Mouse (Mus musculus) intestine, embryonic 16.5 days (tissue): ENCODE data around the gene Cenpx. TPM values are rescaled to one million over a fixed set of nuclear protein-coding genes. Genes with fewer than 3 reads are reported as not detected.

Source experiments
- ATAC-seq: fragments of 200-750 bp; cut with Nextera tagmentation; 2 replicates; pipeline ENCODE4 v1.8.0; 2017; ENCODE audit warnings: moderate TSS enrichment, moderate library complexity
- H3K27ac ChIP-seq: fragments of 300-500 bp; sonication (generic); 2 replicates; pipeline ENCODE4 v1.5.1; 2014; ENCODE audit warnings: mild to moderate bottlenecking, low read length
- H3K27me3 ChIP-seq: fragments of 300-500 bp; sonication (generic); replicated peaks from 2 replicates; pipeline ENCODE4 v1.6.1; 2014; ENCODE audit warnings: low read length, control low read depth, mixed read lengths; ENCODE audit not compliant: control insufficient read depth, insufficient read depth
- H3K36me3 ChIP-seq: fragments of 300-500 bp; sonication (generic); 2 replicates; pipeline ENCODE4 v1.6.1; 2014; ENCODE audit warnings: low read length, control low read depth; ENCODE audit not compliant: control insufficient read depth, insufficient read depth
- H3K4me1 ChIP-seq: fragments of 300-500 bp; sonication (generic); 2 replicates; pipeline ENCODE4 v1.6.1; 2014; ENCODE audit warnings: low read length, control low read depth, mixed read lengths; ENCODE audit not compliant: control insufficient read depth, insufficient read depth
- H3K4me2 ChIP-seq: fragments of 300-500 bp; sonication (generic); 2 replicates; pipeline ENCODE4 v1.6.1; 2014; ENCODE audit warnings: low read depth, low read length, control low read depth
- H3K4me3 ChIP-seq: fragments of 300-500 bp; sonication (generic); 2 replicates; pipeline ENCODE4 v1.5.1; 2014; ENCODE audit warnings: mild to moderate bottlenecking, low read length
- H3K9ac ChIP-seq: fragments of 300-500 bp; sonication (generic); 2 replicates; pipeline ENCODE4 v1.6.1; 2014; ENCODE audit warnings: low read depth, low read length
- H3K9me3 ChIP-seq: fragments of 300-500 bp; sonication (generic); 2 replicates; pipeline ENCODE4 v1.6.1; 2016; ENCODE audit warnings: low read length, control low read depth; ENCODE audit not compliant: control insufficient read depth
- WGBS: fragments of 180-500 bp; shearing (Covaris S2); extraction: QIAGEN DNeasy Blood & Tissue Kit; methylation state at CpG from one replicate; pipeline ENCODE4 v1.1.7; 2014; 5-methylcytosine and 5-hydroxymethylcytosine counted together
- polyA plus RNA-seq: library from polyadenylated mRNA; unstranded; fragments of >200 nt; fragmentation: Nextera tagmentation; extraction: Ambion mirVana; gene quantifications from 2 replicates; pipeline ENCODE4 v1.2.1, GENCODE M21; 2015

The Cenpx gene
- polyA plus RNA-seq, 1 experiment from 2014 or later: 174 TPM

- ATAC-seq: no peak
- H3K27me3 ChIP-seq: no peaks in the 10 kb centered on the region
- peaks cover 4% of the 10 kb centered on the region; the same call in 1 of the 2 replicates for H3K36me3 ChIP-seq
- no peak overlapping the region for H3K9ac ChIP-seq
- H3K4me2 ChIP-seq: no peak overlapping the region
- WGBS: 58% methylated on average over 5 of the region's 5 CpGs
- no peaks in the 10 kb centered on the region for H3K9me3 ChIP-seq
- no peak overlapping the region for H3K27ac ChIP-seq
- peaks cover 42% of the 10 kb centered on the region for H3K4me1 ChIP-seq
- H3K4me3 ChIP-seq: no peak overlapping the region
Observed at GRCm38 (mm10) chr11:120706120-120706519, 7.4 kb downstream of the Cenpx start.

GRCm38 (mm10) chr11:120704486-120705325 is 8.8 kb downstream of the Cenpx start:
- peaks cover 5% of the 10 kb centered on the region; the same call in 1 of the 2 replicates for H3K36me3 ChIP-seq
- WGBS: 36% methylated on average over 8 of the region's 8 CpGs
- peaks cover 36% of the 10 kb centered on the region for H3K4me1 ChIP-seq
- no peak for ATAC-seq
- H3K27ac ChIP-seq: no peak overlapping the region
- no peak overlapping the region for H3K4me2 ChIP-seq
- peak overlapping the region; percentile 40; the same call in 1 of the 2 replicates for H3K9ac ChIP-seq
- H3K4me3 ChIP-seq: no peak overlapping the region
- H3K9me3 ChIP-seq: no peaks in the 10 kb centered on the region
- H3K27me3 ChIP-seq: no peaks in the 10 kb centered on the region

GRCm38 (mm10) chr11:120703696-120704454 is 9.7 kb downstream of the Cenpx start:
- no peak overlapping the region for H3K4me3 ChIP-seq
- H3K4me1 ChIP-seq: peaks cover 29% of the 10 kb centered on the region
- H3K9ac ChIP-seq: peak overlapping the region; percentile 40; the same call in 1 of the 2 replicates
- no peak overlapping the region for H3K4me2 ChIP-seq
- no peak for ATAC-seq
- WGBS: 50% methylated on average over 15 of the region's 15 CpGs
- peaks cover 8% of the 10 kb centered on the region; the same call in 1 of the 2 replicates for H3K36me3 ChIP-seq
- H3K9me3 ChIP-seq: no peaks in the 10 kb centered on the region
- H3K27me3 ChIP-seq: no peaks in the 10 kb centered on the region
- H3K27ac ChIP-seq: no peak overlapping the region

DNA sequence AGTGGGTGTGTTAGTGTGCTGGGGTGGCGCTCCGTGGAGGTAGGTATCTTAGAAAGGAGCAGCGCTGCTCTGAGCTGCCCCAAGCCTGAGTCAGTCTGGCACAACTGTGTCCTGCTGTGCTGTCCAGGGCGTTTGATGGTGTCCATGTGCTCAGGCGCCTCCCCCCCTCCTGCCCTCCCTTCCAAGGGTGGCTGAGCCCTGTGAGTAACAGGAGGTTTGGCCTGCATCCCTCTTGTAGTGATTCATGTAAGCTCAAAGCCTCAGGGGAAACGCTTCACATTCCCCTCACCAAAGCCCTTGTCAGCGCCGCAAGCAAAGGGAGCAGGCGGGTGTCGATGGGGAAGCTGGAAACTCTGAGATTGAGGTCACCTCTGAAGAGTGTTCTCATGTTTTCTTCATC is 15.8 kb downstream of the Cenpx start:
- Histone ChIP-seq H3K9me3 (no peaks in the 10 kb centered on the region), H3K4me1 (0 out of 2 replicates have a peak, but pooled peaks cover 4% of the 10 kb centered on the region), H3K27ac (peak overlapping the region; percentile 9; the same call in 1 of the 2 replicates), H3K9ac (no peak overlapping the region), H3K4me2 (no peak overlapping the region), H3K36me3 (peaks cover 12% of the 10 kb centered on the region), H3K27me3 (no peaks in the 10 kb centered on the region), H3K4me3 (no peak overlapping the region)
- ATAC-seq: peak; percentile 43; the same call in 1 of the 2 replicates
- 60% methylated on average over 10 of the region's 10 CpGs for WGBS

GRCm38 (mm10) chr11:120696568-120696967 is 17.0 kb downstream of the Cenpx start:
- H3K36me3 ChIP-seq: peaks cover 12% of the 10 kb centered on the region
- no peak overlapping the region for H3K4me2 ChIP-seq
- no peak for ATAC-seq
- H3K27ac ChIP-seq: no peak overlapping the region
- no peak overlapping the region for H3K9ac ChIP-seq
- H3K9me3 ChIP-seq: no peaks in the 10 kb centered on the region
- no peak overlapping the region for H3K4me3 ChIP-seq
- 92% methylated on average over 6 of the region's 6 CpGs for WGBS
- 0 out of 2 replicates have a peak, but pooled peaks cover 4% of the 10 kb centered on the region for H3K4me1 ChIP-seq
- H3K27me3 ChIP-seq: no peaks in the 10 kb centered on the region

- Histone ChIP-seq H3K4me3 (no peak overlapping the region), H3K36me3 (peaks cover 8% of the 10 kb centered on the region), H3K9me3 (no peaks in the 10 kb centered on the region), H3K27ac (no peak overlapping the region), H3K4me1 (0 out of 2 replicates have a peak, but pooled peaks cover 4% of the 10 kb centered on the region), H3K27me3 (no peaks in the 10 kb centered on the region), H3K9ac (no peak overlapping the region), H3K4me2 (no peak overlapping the region)
- 43% methylated on average over 12 of the region's 12 CpGs for WGBS
- ATAC-seq: peak; percentile 29; the same call in 1 of the 2 replicates
Observed at GRCm38 (mm10) chr11:120695641-120696040, 17.9 kb downstream of the Cenpx start.

GRCm38 (mm10) chr11:120695184-120695583 is 18.4 kb downstream of the Cenpx start:
- no peak overlapping the region for H3K4me3 ChIP-seq
- WGBS: 31% methylated on average over 4 of the region's 4 CpGs
- ATAC-seq: no peak; the same call in 1 of the 2 replicates
- no peak overlapping the region for H3K9ac ChIP-seq
- H3K27me3 ChIP-seq: no peaks in the 10 kb centered on the region
- no peaks in the 10 kb centered on the region for H3K9me3 ChIP-seq
- H3K36me3 ChIP-seq: peaks cover 11% of the 10 kb centered on the region
- no peak overlapping the region for H3K4me2 ChIP-seq
- H3K27ac ChIP-seq: no peak overlapping the region
- 0 out of 2 replicates have a peak, but pooled peaks cover 4% of the 10 kb centered on the region for H3K4me1 ChIP-seq

DNA sequence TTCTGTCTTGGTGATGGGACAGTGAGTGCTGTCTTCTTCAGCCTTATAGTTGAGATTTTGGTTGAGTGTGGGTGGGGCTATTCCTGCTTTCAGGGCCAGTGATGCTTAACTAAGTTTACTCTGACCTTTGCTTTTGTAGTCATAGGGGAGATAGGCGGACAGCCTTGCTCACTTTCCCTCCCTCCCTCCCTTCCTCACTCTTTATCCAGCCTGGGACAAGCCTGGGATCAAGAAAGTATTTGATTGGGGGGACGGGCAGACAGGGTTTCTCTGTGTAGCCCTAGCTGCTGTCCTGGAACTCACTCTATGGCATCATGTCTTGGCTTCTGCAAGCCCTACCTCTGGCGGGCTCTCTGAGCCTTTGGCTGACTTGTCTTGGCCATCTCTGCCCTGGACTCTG is 20.1 kb downstream of the Cenpx start:
- H3K4me3 ChIP-seq: no peak overlapping the region
- 0 out of 2 replicates have a peak, but pooled peaks cover 4% of the 10 kb centered on the region for H3K4me1 ChIP-seq
- H3K36me3 ChIP-seq: peaks cover 10% of the 10 kb centered on the region
- H3K4me2 ChIP-seq: no peak overlapping the region
- ATAC-seq: no peak
- no peaks in the 10 kb centered on the region for H3K27me3 ChIP-seq
- no peaks in the 10 kb centered on the region for H3K9me3 ChIP-seq
- no peak overlapping the region for H3K9ac ChIP-seq
- 85% methylated on average over 3 of the region's 3 CpGs for WGBS
- H3K27ac ChIP-seq: no peak overlapping the region

DNA sequence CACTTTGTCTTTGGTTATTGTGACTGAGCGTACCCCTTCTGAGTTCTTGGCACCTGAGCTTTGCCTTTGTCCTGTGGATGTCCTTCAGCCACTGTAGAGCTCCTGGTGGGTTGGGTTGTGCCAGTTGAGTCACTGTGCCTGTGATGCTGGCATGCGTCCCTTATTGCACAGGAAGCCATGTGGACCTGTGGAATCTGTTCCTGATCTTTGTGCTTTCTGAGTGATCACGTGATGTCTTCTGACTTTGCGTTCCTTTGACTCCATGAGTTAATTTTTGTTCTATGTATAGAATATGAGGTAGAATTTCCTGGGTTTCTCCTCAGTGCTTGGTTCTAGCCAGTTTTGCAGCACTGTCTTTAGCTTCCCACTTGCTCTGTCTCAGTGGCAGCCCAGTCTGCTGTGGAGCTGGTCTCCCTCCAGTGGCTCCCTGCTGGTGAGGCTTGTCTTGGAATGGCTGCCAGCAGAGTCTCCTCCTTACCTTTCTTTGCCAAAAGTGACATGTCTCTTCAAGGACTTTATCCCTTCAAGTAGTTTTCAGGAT is 21.0 kb downstream of the Cenpx start:
- Histone ChIP-seq H3K27ac (no peak overlapping the region), H3K4me2 (no peak overlapping the region), H3K4me3 (no peak overlapping the region), H3K9ac (no peak overlapping the region), H3K36me3 (peaks cover 10% of the 10 kb centered on the region), H3K27me3 (no peaks in the 10 kb centered on the region), H3K9me3 (no peaks in the 10 kb centered on the region), H3K4me1 (0 out of 2 replicates have a peak, but pooled peaks cover 4% of the 10 kb centered on the region)
- ATAC-seq: no peak
- 89% methylated on average over 4 of the region's 4 CpGs for WGBS
